ENCODE assay signal across 26 mouse cellular contexts in genomic region chr7:101634513-101634912, GRCm38 (mm10). TPM values are rescaled to one million over a fixed set of nuclear protein-coding genes. Genes with fewer than 3 reads are reported as not detected.
A peak's percentile ranks its signal among the peaks of the same experiment; 100 is the strongest.
DNase-seq lines count a peak whose midpoint lies in the region; ATAC-seq and TF ChIP-seq lines count a peak whose summit lies in the region.
"Had no signal": no experiment of that assay in that cellular context is flagged by ENCODE, and none has a peak within 500 bp of the region (broad histone marks: within the 10 kb centered on the region; RNA-seq: fewer than 3 reads in every experiment).

No protein-coding gene starts in this region.

- no peak overlapping the region for H3K4me3 ChIP-seq in layer of hippocampus, adult 2 months
- H3K4me3 ChIP-seq: heart, embryonic 15.5 days; hindbrain, embryonic 10.5 days; kidney, embryonic 15.5 days; limb, embryonic 10.5 days; lung, embryonic 15.5 days; neural tube, embryonic 12.5 days had no signal

- peak; percentile 76 for DNase-seq in heart, adult 11 months
- DNase-seq in heart, postnatal 4 days = no peak
- DNase-seq in thymus, postnatal 14 days = peak; percentile 40
- no peak for DNase-seq in right cerebral cortex, postnatal 14 days
- no peak for DNase-seq in layer of hippocampus, adult 2 months (ENCODE audit: low spot score in 2 of 2)
- no peak for DNase-seq in urinary bladder, adult 2 months (ENCODE audit: low spot score)
- DNase-seq: adrenal gland, adult 2 months; B cell, adult 2 months; cerebellum, adult 11 months; cerebellum, postnatal 25 days; heart, adult 18-20 months; layer of hippocampus, postnatal 36 days; right cerebral cortex, postnatal 4 days had no signal

- no peak for TF ChIP-seq CTCF in layer of hippocampus, adult 2 months (conservative IDR thresholded peaks at IDR 0.05)

- H3K27ac ChIP-seq in layer of hippocampus, adult 2 months = no peak overlapping the region
- H3K27ac ChIP-seq: heart, embryonic 15.5 days; hindbrain, embryonic 10.5 days; kidney, embryonic 15.5 days; limb, embryonic 10.5 days; lung, embryonic 15.5 days; neural tube, embryonic 12.5 days had no signal

- peak; percentile 73 for ATAC-seq in CD4-positive, CD25-positive, alpha-beta regulatory T cell, adult 4 months
- peak; percentile 77 for ATAC-seq in inflammation-experienced regulatory T-cells, adult 6 months

RNA-seq across cellular contexts. Expression of gene Clpb, which starts 28.9 kb away (rescaled TPM):
- 10 to 100 TPM; 50.3 to 52.7 TPM for total RNA-seq in heart, postnatal 4 days (2021)
- polyA plus RNA-seq in CD4-positive, CD25-positive, alpha-beta regulatory T cell, adult 4 months (2017; shearing (Covaris generic)) = 10 to 100 TPM in 1 of 2 experiments, 1 to 10 TPM in 1; 9.9 to 14.9 TPM
- 10 to 100 TPM in 2 of 3 experiments, 1 to 10 TPM in 1; 9.1 to 12.4 (median 10.7) TPM for polyA plus RNA-seq in inflammation-experienced regulatory T-cells, adult 6 months (2017; shearing (Covaris generic))
- total RNA-seq in layer of hippocampus, adult 2 months (2021) = 10 to 100 TPM; 53.5 to 55.0 TPM
- 23.8 and 25.3 TPM in 2 replicates for polyA plus RNA-seq in urinary bladder, adult 2 months (2012; rRNA removed)

RNA-seq across cellular contexts. Expression of gene Art2b, which starts 49.1 kb away (rescaled TPM):
- total RNA-seq in heart, postnatal 4 days (2021) = not detected
- polyA plus RNA-seq in CD4-positive, CD25-positive, alpha-beta regulatory T cell, adult 4 months (2017; shearing (Covaris generic)) = 100 to 1,000 TPM; 144 to 219 TPM
- 100 to 1,000 TPM in 2 of 3 experiments, 10 to 100 TPM in 1; 72.4 to 156 (median 144) TPM for polyA plus RNA-seq in inflammation-experienced regulatory T-cells, adult 6 months (2017; shearing (Covaris generic))
- not detected for total RNA-seq in layer of hippocampus, adult 2 months (2021)
- polyA plus RNA-seq in urinary bladder, adult 2 months (2012; rRNA removed) = 0.19 and 0.29 TPM in 2 replicates
- total RNA-seq: adrenal gland, adult 2 months; gastrocnemius, adult 8-10 months; layer of hippocampus, postnatal 36 days; MEL; midbrain, postnatal 0 days had no signal
- polyA plus RNA-seq: adrenal gland, adult 2 months; heart, embryonic 15.5 days; hindbrain, embryonic 10.5 days; kidney, embryonic 15.5 days; limb, embryonic 10.5 days; liver, embryonic 11.5 days; lung, embryonic 15.5 days; midbrain, postnatal 0 days; neural tube, embryonic 12.5 days; stomach, embryonic 14.5 days had no signal

Comparison
In these comparisons a context has a peak if more than half of its experiments do, and no peak if none do; other contexts are left out.
1. DNase-seq: peak in heart, adult 11 months (single experiment) and thymus, postnatal 14 days (single experiment); none in heart, postnatal 4 days (single experiment), right cerebral cortex, postnatal 14 days (single experiment), layer of hippocampus, adult 2 months (0 of 2) and urinary bladder, adult 2 months (single experiment).
2. RNA of gene Art2b, which starts 49.1 kb away (polyA plus RNA-seq): 144 to 219 TPM in CD4-positive, CD25-positive, alpha-beta regulatory T cell, adult 4 months and 72.4 to 156 TPM in inflammation-experienced regulatory T-cells, adult 6 months; 0.19 to 0.29 TPM in urinary bladder, adult 2 months; every median in the first group is over 10 times any median in the second.